Mouse (Mus musculus): Measurements from ENCODE around the gene Brpf1. TPM values are rescaled to one million over a fixed set of nuclear protein-coding genes. Genes with fewer than 3 reads are reported as not detected.

Gene Brpf1
- polyA plus RNA-seq (2017; shearing (Covaris generic)) = 37.0 TPM

GRCm38 (mm10) chr6:113306986-113307349 lies at the start of gene Brpf1:
Gene Brpf1, plus strand, starts transcription at chr6:113307137.

GRCm38 (mm10) chr6:113282101-113282802 lies 24.7 kb upstream of the Brpf1 start, which contains the start of gene Cpne9:
Gene Cpne9, plus strand, starts transcription at chr6:113282307.

GRCm38 (mm10) chr6:113326533-113327315 lies 19.8 kb downstream of the Brpf1 start, which contains the start of gene Ogg1:
Gene Ogg1, plus strand, starts transcription at chr6:113326972.

GRCm38 (mm10) chr6:113343177-113344092 lies 36.5 kb downstream of the Brpf1 start, which contains the start of gene Camk1:
Gene Camk1, minus strand, starts transcription at chr6:113343984.

Other genes with a start within 250 kb of the Brpf1 start
- 50.6 TPM for gene Setd5, start 229.8 kb upstream of the Brpf1 start, polyA plus RNA-seq (2017; shearing (Covaris generic))
- gene Lhfpl4, start 111.8 kb upstream of the Brpf1 start, polyA plus RNA-seq (2017; shearing (Covaris generic)) = 0.21 TPM
- gene Mtmr14, start 69.3 kb upstream of the Brpf1 start, polyA plus RNA-seq (2017; shearing (Covaris generic)) = 19.5 TPM
- gene Cpne9, start 24.8 kb upstream of the Brpf1 start, polyA plus RNA-seq (2017; shearing (Covaris generic)) = not detected
- gene Ogg1, start 19.8 kb downstream of the Brpf1 start, polyA plus RNA-seq (2017; shearing (Covaris generic)) = 14.3 TPM
- gene Camk1, start 36.8 kb downstream of the Brpf1 start, polyA plus RNA-seq (2017; shearing (Covaris generic)) = 2.7 TPM
- gene Tada3, start 70.7 kb downstream of the Brpf1 start, polyA plus RNA-seq (2017; shearing (Covaris generic)) = 66.9 TPM
- gene Arpc4, start 71.0 kb downstream of the Brpf1 start, polyA plus RNA-seq (2017; shearing (Covaris generic)) = 593 TPM
- gene Ttll3, start 82.1 kb downstream of the Brpf1 start, polyA plus RNA-seq (2017; shearing (Covaris generic)) = 16.9 TPM
- gene Rpusd3, start 112.2 kb downstream of the Brpf1 start, polyA plus RNA-seq (2017; shearing (Covaris generic)) = 19.9 TPM
- not detected for gene Cidec, start 128.6 kb downstream of the Brpf1 start, polyA plus RNA-seq (2017; shearing (Covaris generic))
- 71.0 TPM for gene Jagn1, start 135.4 kb downstream of the Brpf1 start, polyA plus RNA-seq (2017; shearing (Covaris generic))
- gene Il17re, start 151.3 kb downstream of the Brpf1 start, polyA plus RNA-seq (2017; shearing (Covaris generic)) = 0.25 TPM
- gene Il17rc, start 164.3 kb downstream of the Brpf1 start, polyA plus RNA-seq (2017; shearing (Covaris generic)) = 0.65 TPM
- gene Creld1, start 176.2 kb downstream of the Brpf1 start, polyA plus RNA-seq (2017; shearing (Covaris generic)) = 12.5 TPM
- gene Prrt3, start 194.8 kb downstream of the Brpf1 start, polyA plus RNA-seq (2017; shearing (Covaris generic)) = 0.25 TPM
- 115 TPM for gene Emc3, start 224.5 kb downstream of the Brpf1 start, polyA plus RNA-seq (2017; shearing (Covaris generic))
- gene Fancd2, start 224.5 kb downstream of the Brpf1 start, polyA plus RNA-seq (2017; shearing (Covaris generic)) = 1.9 TPM

Measured in CD4-positive, CD25-positive, alpha-beta regulatory T cell, adult 9 weeks (primary cell).